Mouse (Mus musculus) cerebellum, adult 9-10 months (tissue): ENCODE measurements around the gene Sf3a2.
"Not testable (repeated sequence)": the region's sequence is repeated elsewhere in the genome, so short reads cannot be mapped to it uniquely, and the experiment has no call there.

Experiments
- DNase-seq: peaks from one replicate; pipeline ENCODE4 v3.0.0; 2022

Gene Sf3a2

GRCm38 (mm10) chr10:80805925-80806324, 7.9 kb downstream of the Sf3a2 start:
- DNase-seq: peak; percentile 88

GRCm38 (mm10) chr10:80806341-80807056, 8.5 kb downstream of the Sf3a2 start:
- DNase-seq: peak; percentile 64

- DNase-seq: peak; percentile 88
These were observed 9.1 kb downstream of the Sf3a2 start for GRCm38 (mm10) chr10:80807057-80807627.

GRCm38 (mm10) chr10:80808099-80808984, 10.3 kb downstream of the Sf3a2 start:
- peak; percentile 51 for DNase-seq

GRCm38 (mm10) chr10:80808985-80809632, 11.1 kb downstream of the Sf3a2 start:
- no peak for DNase-seq

GRCm38 (mm10) chr10:80810084-80810483, 12.1 kb downstream of the Sf3a2 start:
- DNase-seq: no peak

GRCm38 (mm10) chr10:80812391-80813041, 14.5 kb downstream of the Sf3a2 start:
- no peak for DNase-seq

GRCm38 (mm10) chr10:80813366-80813765, 15.4 kb downstream of the Sf3a2 start, which contains the start of gene Jsrp1:
Gene Jsrp1, minus strand, starts transcription at chr10:80813498.
- DNase-seq: no peak

GRCm38 (mm10) chr10:80814800-80815199, 16.8 kb downstream of the Sf3a2 start:
- no peak for DNase-seq

GRCm38 (mm10) chr10:80816303-80816702, 18.3 kb downstream of the Sf3a2 start:
- not testable (repeated sequence) for DNase-seq

- DNase-seq: no peak
These were observed 19.2 kb downstream of the Sf3a2 start for GRCm38 (mm10) chr10:80817164-80817563.

- not testable (repeated sequence) for DNase-seq
These were observed 20.0 kb downstream of the Sf3a2 start for GRCm38 (mm10) chr10:80817955-80818354.

GRCm38 (mm10) chr10:80818599-80819281, 20.7 kb downstream of the Sf3a2 start:
- no peak for DNase-seq

- DNase-seq: no peak
These were observed 21.4 kb downstream of the Sf3a2 start for GRCm38 (mm10) chr10:80819406-80819805.

- DNase-seq: no peak
These were observed 24.0 kb downstream of the Sf3a2 start for GRCm38 (mm10) chr10:80821991-80822390.

- DNase-seq: no peak
These were observed 24.5 kb downstream of the Sf3a2 start for GRCm38 (mm10) chr10:80822528-80822927.

- DNase-seq: no peak
These were observed 25.3 kb downstream of the Sf3a2 start for GRCm38 (mm10) chr10:80823316-80823715.

GRCm38 (mm10) chr10:80823847-80824643, 26.0 kb downstream of the Sf3a2 start:
- DNase-seq: no peak

GRCm38 (mm10) chr10:80824827-80825226, 26.8 kb downstream of the Sf3a2 start:
- peak; percentile 44 for DNase-seq

GRCm38 (mm10) chr10:80826151-80827062, 28.4 kb downstream of the Sf3a2 start, which contains the start of gene Oaz1:
Gene Oaz1, plus strand, starts transcription at chr10:80826656.
- peak; percentile 100 for DNase-seq
